Mouse (Mus musculus) forebrain, embryonic 12.5 days (tissue): Measurements from ENCODE around the gene Zfp362. TPM values are rescaled to one million over a fixed set of nuclear protein-coding genes. Genes with fewer than 3 reads are reported as not detected.

Experiments used
- ATAC-seq: fragments of 200-750 bp; cut with Nextera tagmentation; 2 replicates; pipeline ENCODE4 v1.8.0; 2017; ENCODE audit warnings: moderate TSS enrichment; ENCODE audit not compliant: low FRiP score
- H3K27ac ChIP-seq: fragments of 300-500 bp; sonication (generic); 2 replicates; pipeline ENCODE4 v1.5.1; 2016; ENCODE audit warnings: mild to moderate bottlenecking
- H3K27me3 ChIP-seq: fragments of 300-500 bp; sonication (generic); 2 replicates; pipeline ENCODE4 v1.6.1; 2016; ENCODE audit warnings: mild to moderate bottlenecking
- H3K36me3 ChIP-seq: fragments of 300-500 bp; sonication (generic); replicated peaks from 2 replicates; pipeline ENCODE4 v1.6.1; 2016; ENCODE audit warnings: mild to moderate bottlenecking
- H3K4me1 ChIP-seq: fragments of 300-500 bp; sonication (generic); 2 replicates; pipeline ENCODE4 v1.6.1; 2016
- H3K4me2 ChIP-seq: fragments of 300-500 bp; sonication (generic); 2 replicates; pipeline ENCODE4 v1.6.1; 2016; ENCODE audit warnings: mild to moderate bottlenecking, moderate library complexity
- H3K4me3 ChIP-seq: fragments of 300-500 bp; sonication (generic); replicated peaks from 2 replicates; pipeline ENCODE4 v1.5.1; 2016; ENCODE audit warnings: mild to moderate bottlenecking
- H3K9ac ChIP-seq: fragments of 300-500 bp; sonication (generic); 2 replicates; pipeline ENCODE4 v1.6.1; 2016; ENCODE audit warnings: mild to moderate bottlenecking
- H3K9me3 ChIP-seq: fragments of 300-500 bp; sonication (generic); 2 replicates; pipeline ENCODE4 v1.6.1; 2016
- WGBS: fragments of 180-500 bp; shearing (Covaris S2); methylation state at CpG from one replicate; pipeline ENCODE4 v1.1.7; 2016; 5-methylcytosine and 5-hydroxymethylcytosine counted together
- polyA plus RNA-seq: library from polyadenylated mRNA; unstranded; fragments of >200 nt; fragmentation: Nextera tagmentation; extraction: Ambion mirVana; gene quantifications from 2 replicates; pipeline ENCODE4 v1.2.1, GENCODE M21; 2016

The Zfp362 gene
- polyA plus RNA-seq, 1 experiment from 2014 or later, result 43.7 TPM

GRCm38 (mm10) chr4:128774467-128774866, 31.4 kb downstream of the Zfp362 start:
- Histone ChIP-seq H3K9ac (no peak overlapping the region), H3K4me1 (no peaks in the 10 kb centered on the region; the same call in 1 of the 2 replicates), H3K4me2 (no peak overlapping the region), H3K9me3 (no peaks in the 10 kb centered on the region), H3K27me3 (no peaks in the 10 kb centered on the region), H3K4me3 (no peak overlapping the region), H3K36me3 (peaks cover 76% of the 10 kb centered on the region), H3K27ac (no peak overlapping the region)
- 93% methylated on average over 9 of the region's 9 CpGs for WGBS
- no peak for ATAC-seq

DNA sequence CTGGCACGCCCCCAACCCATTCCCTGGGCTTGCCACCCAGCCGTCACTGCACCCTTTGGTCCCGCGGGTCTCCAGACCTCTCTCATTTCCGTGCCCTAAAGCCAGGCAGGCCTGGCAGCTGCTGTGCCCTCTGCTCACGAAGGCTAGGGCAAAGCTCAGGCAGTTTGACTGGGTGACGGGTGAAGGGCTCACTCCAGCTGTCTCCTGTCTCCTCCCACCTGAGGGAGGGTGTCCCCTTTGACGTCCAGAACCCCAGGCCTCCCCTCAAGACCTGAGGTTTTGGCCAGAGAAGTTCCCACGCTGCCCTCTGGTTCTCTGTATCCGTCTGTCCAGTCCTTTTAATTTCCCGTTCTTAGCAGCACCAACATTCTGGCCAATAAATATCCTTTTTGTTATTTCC, 32.0 kb downstream of the Zfp362 start:
- H3K9me3 ChIP-seq, result no peaks in the 10 kb centered on the region
- H3K4me3 ChIP-seq, result no peak overlapping the region
- ATAC-seq, result no peak
- H3K36me3 ChIP-seq, result peaks cover 69% of the 10 kb centered on the region
- H3K9ac ChIP-seq, result no peak overlapping the region
- no peaks in the 10 kb centered on the region; the same call in 1 of the 2 replicates for H3K4me1 ChIP-seq
- no peaks in the 10 kb centered on the region for H3K27me3 ChIP-seq
- WGBS, result 91% methylated on average over 11 of the region's 11 CpGs
- H3K27ac ChIP-seq, result no peak overlapping the region
- no peak overlapping the region for H3K4me2 ChIP-seq

GRCm38 (mm10) chr4:128770698-128771097, 35.1 kb downstream of the Zfp362 start:
- H3K27me3 ChIP-seq, result no peaks in the 10 kb centered on the region
- WGBS, result 81% methylated on average over 5 of the region's 5 CpGs
- H3K36me3 ChIP-seq, result peaks cover 39% of the 10 kb centered on the region
- no peaks in the 10 kb centered on the region for H3K4me1 ChIP-seq
- no peak for ATAC-seq
- H3K27ac ChIP-seq, result no peak overlapping the region
- H3K9ac ChIP-seq, result no peak overlapping the region
- no peak overlapping the region for H3K4me2 ChIP-seq
- no peak overlapping the region for H3K4me3 ChIP-seq
- no peaks in the 10 kb centered on the region for H3K9me3 ChIP-seq

DNA sequence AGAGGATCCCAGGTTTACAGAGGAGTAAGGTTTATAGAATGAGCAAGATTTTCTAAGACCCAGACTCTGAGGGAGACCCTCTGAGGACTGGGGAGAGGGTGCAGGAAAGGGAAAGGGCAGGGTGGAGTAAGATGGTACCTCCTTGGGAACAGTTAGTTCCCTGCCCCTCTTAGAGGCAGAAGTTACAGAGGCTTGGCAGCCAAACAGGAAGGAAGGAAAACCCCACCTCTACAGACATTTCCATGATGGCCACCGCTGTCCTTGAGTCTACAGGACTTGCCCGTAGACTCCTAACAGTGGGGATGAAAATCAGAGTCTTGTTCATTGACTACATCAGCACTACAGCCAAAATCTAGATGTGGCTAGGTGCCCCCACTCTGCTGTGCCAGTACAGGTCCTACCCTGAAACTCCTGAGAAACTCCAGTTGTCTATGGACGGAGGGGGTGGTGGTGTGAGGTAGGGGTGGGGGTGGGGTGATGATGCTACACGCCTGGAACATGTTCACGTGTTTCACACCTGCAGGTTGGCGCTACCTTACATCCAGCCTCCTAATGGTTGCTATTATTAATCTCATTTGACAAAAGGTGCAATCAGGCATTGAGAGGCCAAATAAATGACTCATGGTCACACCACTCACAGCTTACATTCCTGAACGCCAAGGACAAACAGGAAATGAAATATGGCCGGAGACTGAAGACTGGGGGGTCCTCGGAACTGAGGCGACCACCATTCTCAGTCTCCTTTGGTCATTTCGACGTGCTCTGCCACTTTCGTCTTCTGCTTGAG, 36.1 kb downstream of the Zfp362 start:
- Histone ChIP-seq H3K9ac (no peak overlapping the region), H3K4me2 (no peak overlapping the region), H3K27me3 (no peaks in the 10 kb centered on the region), H3K27ac (no peak overlapping the region), H3K36me3 (peaks cover 31% of the 10 kb centered on the region), H3K4me3 (no peak overlapping the region), H3K9me3 (no peaks in the 10 kb centered on the region), H3K4me1 (no peaks in the 10 kb centered on the region)
- WGBS, result 86% methylated on average over 13 of the region's 13 CpGs
- ATAC-seq, result no peak

DNA sequence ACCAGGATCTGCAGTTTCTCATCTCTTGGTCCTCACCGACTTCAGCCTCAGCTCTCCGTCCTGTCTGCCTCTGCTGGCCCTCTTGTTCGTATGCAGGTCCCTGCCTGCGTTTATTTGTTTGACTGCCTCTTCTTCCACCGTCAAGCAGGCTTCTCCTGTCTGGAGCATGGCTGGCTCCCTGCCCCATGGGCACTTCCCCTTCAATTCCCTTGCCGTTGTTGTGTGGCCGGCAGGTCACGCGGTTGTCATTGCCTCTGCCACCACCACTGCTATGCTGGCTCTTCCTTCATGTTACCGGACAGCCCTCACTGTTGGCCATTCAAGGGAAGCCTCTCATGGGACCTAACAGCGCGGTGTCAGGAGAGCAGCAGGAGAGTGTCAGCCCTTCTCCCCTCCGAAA, 37.7 kb downstream of the Zfp362 start:
- peaks cover 14% of the 10 kb centered on the region for H3K36me3 ChIP-seq
- H3K4me2 ChIP-seq, result no peak overlapping the region
- ATAC-seq, result no peak
- no peak overlapping the region for H3K9ac ChIP-seq
- 83% methylated on average over 13 of the region's 13 CpGs for WGBS
- no peak overlapping the region for H3K4me3 ChIP-seq
- no peaks in the 10 kb centered on the region for H3K4me1 ChIP-seq
- no peak overlapping the region for H3K27ac ChIP-seq
- H3K9me3 ChIP-seq, result peaks cover 2% of the 10 kb centered on the region
- H3K27me3 ChIP-seq, result no peaks in the 10 kb centered on the region

GRCm38 (mm10) chr4:128766929-128767328, 38.9 kb downstream of the Zfp362 start:
- Histone ChIP-seq H3K4me3 (no peak overlapping the region), H3K27ac (no peak overlapping the region)
- 95% methylated on average over 20 of the region's 20 CpGs for WGBS

GRCm38 (mm10) chr4:128760029-128760428, 45.8 kb downstream of the Zfp362 start:
- H3K9me3 ChIP-seq, result peaks cover 7% of the 10 kb centered on the region
- 94% methylated on average over 6 of the region's 6 CpGs for WGBS
- H3K4me1 ChIP-seq, result peaks cover 12% of the 10 kb centered on the region
- H3K27me3 ChIP-seq, result no peaks in the 10 kb centered on the region
- H3K36me3 ChIP-seq, result peaks cover 10% of the 10 kb centered on the region
- no peak overlapping the region for H3K9ac ChIP-seq
- no peak for ATAC-seq
- no peak overlapping the region for H3K4me2 ChIP-seq
- H3K27ac ChIP-seq, result no peak overlapping the region
- H3K4me3 ChIP-seq, result no peak overlapping the region

More at GRCm38 (mm10) chr4:128766929-128767328, 38.9 kb downstream of the Zfp362 start:
- Histone ChIP-seq H3K9me3 (peaks cover 7% of the 10 kb centered on the region), H3K27me3 (no peaks in the 10 kb centered on the region), H3K9ac (no peak overlapping the region), H3K36me3 (peaks cover 2% of the 10 kb centered on the region; the same call in 1 of the 2 replicates), H3K4me2 (no peak overlapping the region), H3K4me1 (no peaks in the 10 kb centered on the region)
- no peak for ATAC-seq

DNA sequence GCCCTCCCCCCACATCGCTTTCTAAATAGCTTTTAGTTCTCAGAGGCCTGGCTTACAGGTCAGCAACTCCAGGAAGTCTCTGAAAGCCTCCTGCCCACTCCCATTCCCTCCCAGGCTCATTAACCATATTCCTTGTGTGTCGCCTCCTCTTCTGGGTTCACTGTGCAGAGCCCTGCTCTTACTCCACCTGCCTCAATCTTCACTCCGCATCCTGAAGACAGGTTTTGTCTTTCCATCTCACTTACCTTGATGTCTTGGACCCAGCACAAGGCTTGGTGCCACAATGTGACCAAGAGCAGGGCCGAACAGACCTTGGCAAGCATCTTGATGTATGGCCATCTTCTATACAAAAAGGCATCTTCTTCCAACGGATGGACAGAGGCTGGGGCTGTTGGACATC, 46.6 kb downstream of the Zfp362 start:
- WGBS, result 89% methylated on average over 5 of the region's 5 CpGs
- peaks cover 13% of the 10 kb centered on the region for H3K36me3 ChIP-seq
- H3K4me3 ChIP-seq, result no peak overlapping the region
- peaks cover 14% of the 10 kb centered on the region for H3K4me1 ChIP-seq
- H3K4me2 ChIP-seq, result no peak overlapping the region
- H3K27ac ChIP-seq, result no peak overlapping the region
- no peak overlapping the region for H3K9ac ChIP-seq
- peaks cover 7% of the 10 kb centered on the region for H3K9me3 ChIP-seq
- ATAC-seq, result no peak
- no peaks in the 10 kb centered on the region for H3K27me3 ChIP-seq

- peaks cover 14% of the 10 kb centered on the region for H3K4me1 ChIP-seq
- ATAC-seq, result no peak
- no peaks in the 10 kb centered on the region for H3K9me3 ChIP-seq
- H3K36me3 ChIP-seq, result peaks cover 46% of the 10 kb centered on the region
- H3K27me3 ChIP-seq, result no peaks in the 10 kb centered on the region
- WGBS, result 78% methylated on average over 7 of the region's 7 CpGs
- peak overlapping the region; percentile 69 for H3K27ac ChIP-seq
- H3K9ac ChIP-seq, result no peak overlapping the region; the same call in 1 of the 2 replicates
- H3K4me3 ChIP-seq, result no peak overlapping the region
- no peak overlapping the region for H3K4me2 ChIP-seq
Measured at GRCm38 (mm10) chr4:128755900-128756299, 49.9 kb downstream of the Zfp362 start.

GRCm38 (mm10) chr4:128755064-128755463, 50.8 kb downstream of the Zfp362 start, which contains the start of gene A3galt2:
A3galt2 (plus strand) TSS chr4:128755364.
- no peak for ATAC-seq
- no peak within 1 kb of the TSS for H3K4me3 ChIP-seq
- H3K4me2 ChIP-seq, result no peak within 1 kb of the TSS
- H3K27me3 ChIP-seq, result no peaks in the 10 kb centered on the region
- no peaks in the 10 kb centered on the region for H3K9me3 ChIP-seq
- peaks cover 55% of the 10 kb centered on the region for H3K36me3 ChIP-seq
- H3K27ac ChIP-seq, result peak within 1 kb of the TSS; percentile 69
- H3K9ac ChIP-seq, result no peak within 1 kb of the TSS; the same call in 1 of the 2 replicates
- 78% methylated on average over 3 of the region's 3 CpGs for WGBS
- peaks cover 14% of the 10 kb centered on the region for H3K4me1 ChIP-seq

DNA sequence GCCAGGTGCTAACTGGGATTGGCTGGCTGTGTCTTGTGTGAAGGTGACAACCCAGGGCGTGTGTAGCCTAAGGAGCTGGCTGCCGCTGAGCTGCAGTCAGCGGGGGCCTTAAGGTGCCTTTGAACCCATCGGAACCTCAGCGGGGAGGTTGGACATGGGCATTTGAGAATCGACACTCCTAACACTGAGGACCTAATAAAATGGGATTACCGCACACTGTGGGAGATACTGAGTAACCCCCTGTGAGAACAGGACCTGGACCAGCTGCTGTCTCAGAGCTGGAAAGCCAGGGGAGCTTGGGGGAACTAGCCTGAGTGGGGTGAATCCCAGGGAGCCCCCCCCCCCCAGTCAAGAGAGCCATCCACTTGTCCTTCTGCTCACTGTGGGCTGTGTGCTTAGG, 52.3 kb downstream of the Zfp362 start:
- Histone ChIP-seq H3K9me3 (no peaks in the 10 kb centered on the region), H3K9ac (no peak overlapping the region), H3K27ac (peak overlapping the region; percentile 61; the same call in 1 of the 2 replicates), H3K4me2 (no peak overlapping the region), H3K4me1 (peaks cover 14% of the 10 kb centered on the region), H3K4me3 (no peak overlapping the region), H3K27me3 (no peaks in the 10 kb centered on the region), H3K36me3 (peaks cover 70% of the 10 kb centered on the region)
- WGBS, result 94% methylated on average over 7 of the region's 7 CpGs
- no peak for ATAC-seq

- Histone ChIP-seq H3K9ac (no peak overlapping the region), H3K9me3 (no peaks in the 10 kb centered on the region), H3K4me3 (no peak overlapping the region), H3K27ac (no peak overlapping the region), H3K4me2 (no peak overlapping the region), H3K4me1 (peaks cover 18% of the 10 kb centered on the region), H3K36me3 (peaks cover 83% of the 10 kb centered on the region), H3K27me3 (no peaks in the 10 kb centered on the region)
- WGBS, result 90% methylated on average over 13 of the region's 13 CpGs
- no peak for ATAC-seq
Measured at GRCm38 (mm10) chr4:128752031-128752757, 53.7 kb downstream of the Zfp362 start.
